Mouse (Mus musculus) ovary, postnatal 14 days (tissue): ENCODE results near the gene Pla2g10.
"Not testable (repeated sequence)": the region's sequence is repeated elsewhere in the genome, so short reads cannot be mapped to it uniquely, and the experiment has no call there.

Source experiments
- DNase-seq: peaks from one replicate; pipeline ENCODE4 v3.0.0; 2022; ENCODE audit warnings: low spot score

Gene Pla2g10

GRCm38 (mm10) chr16:13729428-13729827 is 1.4 kb downstream of the Pla2g10 start:
- no peak for DNase-seq

- DNase-seq: no peak
These were observed 2.9 kb downstream of the Pla2g10 start for GRCm38 (mm10) chr16:13727811-13728335.

GRCm38 (mm10) chr16:13722937-13723336 is 7.8 kb downstream of the Pla2g10 start:
- DNase-seq: no peak

- DNase-seq: no peak
These were observed 13.8 kb downstream of the Pla2g10 start for GRCm38 (mm10) chr16:13716821-13717553.

GRCm38 (mm10) chr16:13714910-13715309 is 15.9 kb downstream of the Pla2g10 start:
- no peak for DNase-seq

- DNase-seq: no peak
These were observed 26.1 kb downstream of the Pla2g10 start for GRCm38 (mm10) chr16:13704676-13705075.

GRCm38 (mm10) chr16:13702184-13702583 is 28.6 kb downstream of the Pla2g10 start:
- no peak for DNase-seq

GRCm38 (mm10) chr16:13698998-13699397 is 31.8 kb downstream of the Pla2g10 start:
- DNase-seq: no peak

- no peak for DNase-seq
These were observed 52.0 kb downstream of the Pla2g10 start for GRCm38 (mm10) chr16:13678601-13679319.

- no peak for DNase-seq
These were observed 56.3 kb downstream of the Pla2g10 start for GRCm38 (mm10) chr16:13674511-13674910.

GRCm38 (mm10) chr16:13673114-13673513 is 57.7 kb downstream of the Pla2g10 start:
- no peak for DNase-seq

GRCm38 (mm10) chr16:13672386-13672898 is 58.3 kb downstream of the Pla2g10 start:
- peak; percentile 34 for DNase-seq

GRCm38 (mm10) chr16:13671685-13672385 is 58.9 kb downstream of the Pla2g10 start, which contains the start of the genes Bfar and 3110001I22Rik:
TSS of gene Bfar (plus strand) at chr16:13671858.
TSS of gene 3110001I22Rik (plus strand) at chr16:13671929.
- peak; percentile 83 for DNase-seq

- not testable (repeated sequence) for DNase-seq
These were observed 59.9 kb downstream of the Pla2g10 start for GRCm38 (mm10) chr16:13670896-13671295.

- no peak for DNase-seq
These were observed 61.5 kb downstream of the Pla2g10 start for GRCm38 (mm10) chr16:13669282-13669681.

GRCm38 (mm10) chr16:13668402-13669108 is 62.2 kb downstream of the Pla2g10 start:
- DNase-seq: no peak

GRCm38 (mm10) chr16:13667878-13668343 is 62.9 kb downstream of the Pla2g10 start, which contains the start of gene Parn:
TSS of gene Parn (minus strand) at chr16:13668170.
- DNase-seq: peak; percentile 82
